In genomic region chr8:17700362-17700761, GRCm38 (mm10) we compare ENCODE assay signal across 12 mouse cellular contexts.
DNase-seq lines count a peak whose midpoint lies in the region.
"Had no signal": no experiment of that assay in that cellular context is flagged by ENCODE, and none has a peak within 500 bp of the region (broad histone marks: within the 10 kb centered on the region; RNA-seq: fewer than 3 reads in every experiment).

No protein-coding gene starts in this region.

- 66% methylated on average over 3 of the region's 3 CpGs for WGBS in heart, embryonic 10.5 days

- no peaks in the 10 kb centered on the region for H3K4me1 ChIP-seq in heart, embryonic 10.5 days
- H3K4me1 ChIP-seq: kidney, embryonic 15.5 days; stomach, embryonic 15.5 days had no signal

- H3K36me3 ChIP-seq in heart, embryonic 10.5 days, result no peaks in the 10 kb centered on the region
- H3K36me3 ChIP-seq: kidney, embryonic 15.5 days; stomach, embryonic 15.5 days had no signal

- intact Hi-C loops in left cerebral cortex, postnatal 14 days (cut with DNase I), result no loop called here
- intact Hi-C loops in gastrocnemius, postnatal 36 days (cut with DNase I), result no loop called here

- no peaks in the 10 kb centered on the region for H3K9me3 ChIP-seq in heart, embryonic 10.5 days
- H3K9me3 ChIP-seq: kidney, embryonic 15.5 days; stomach, embryonic 15.5 days had no signal

- H3K27me3 ChIP-seq in heart, embryonic 10.5 days (ENCODE audit: insufficient read depth, poor library complexity, severe bottlenecking), result no peaks in the 10 kb centered on the region
- H3K27me3 ChIP-seq: kidney, embryonic 15.5 days; stomach, embryonic 15.5 days had no signal

- peak; percentile 1 to 9 for DNase-seq in heart, adult 18-20 months
- DNase-seq in heart, embryonic 10.5 days (ENCODE audit: low spot score), result no peak
- peak; percentile 66 for DNase-seq in adrenal gland, adult 2 months
- DNase-seq in frontal cortex, postnatal 25 days (ENCODE audit: low spot score in 2 of 2), result peak; percentile 27 to 46
- peak; percentile 78 to 91 for DNase-seq in left cerebral cortex, postnatal 14 days (ENCODE audit: low spot score in 2 of 2)
- no peak for DNase-seq in gastrocnemius, postnatal 36 days
- no peak for DNase-seq in natural killer cell, adult 2 months (ENCODE audit: low spot score in 2 of 2)
- DNase-seq in ovary, postnatal 10 days (ENCODE audit: low spot score), result no peak
- DNase-seq: liver, postnatal 0 days had no signal

- no peak overlapping the region for H3K4me3 ChIP-seq in heart, embryonic 10.5 days
- H3K4me3 ChIP-seq: kidney, embryonic 15.5 days; myocyte; stomach, embryonic 15.5 days had no signal

- no peak overlapping the region for H3K27ac ChIP-seq in heart, embryonic 10.5 days
- H3K27ac ChIP-seq: kidney, embryonic 15.5 days; stomach, embryonic 15.5 days had no signal

Comparison
In these comparisons a context has a peak if more than half of its experiments do, and no peak if none do; other contexts are left out.
1. DNase-seq: peak in heart, adult 18-20 months (2 of 2), adrenal gland, adult 2 months (single experiment), frontal cortex, postnatal 25 days (2 of 2) and left cerebral cortex, postnatal 14 days (2 of 2); none in heart, embryonic 10.5 days (single experiment), gastrocnemius, postnatal 36 days (0 of 2), natural killer cell, adult 2 months (0 of 2) and ovary, postnatal 10 days (single experiment).